Mouse (Mus musculus) forebrain, embryonic 10.5 days (tissue): ENCODE data around the gene Plekhg1. TPM values are rescaled to one million over a fixed set of nuclear protein-coding genes. Genes with fewer than 3 reads are reported as not detected.

Source experiments
- DNase-seq: peaks from one replicate; pipeline ENCODE4 v3.0.0-alpha.2; 2017; ENCODE audit warnings: low spot score; ENCODE audit errors: extremely low spot score
- H3K27ac ChIP-seq: fragments of 300-500 bp; sonication (generic); 2 replicates; pipeline ENCODE4 v1.5.1; 2016; ENCODE audit warnings: mild to moderate bottlenecking
- H3K27me3 ChIP-seq: fragments of 300-500 bp; sonication (generic); 2 replicates; pipeline ENCODE4 v1.6.1; 2016; ENCODE audit warnings: mild to moderate bottlenecking; ENCODE audit not compliant: poor library complexity, severe bottlenecking
- H3K36me3 ChIP-seq: fragments of 300-500 bp; sonication (generic); replicated peaks from 2 replicates; pipeline ENCODE4 v1.6.1; 2016; ENCODE audit warnings: mild to moderate bottlenecking, moderate library complexity
- H3K4me1 ChIP-seq: fragments of 300-500 bp; sonication (generic); 2 replicates; pipeline ENCODE4 v1.6.1; 2016
- H3K4me3 ChIP-seq: fragments of 300-500 bp; sonication (generic); 2 replicates; pipeline ENCODE4 v1.5.1; 2016; ENCODE audit warnings: mild to moderate bottlenecking, moderate library complexity
- H3K9me3 ChIP-seq: fragments of 300-500 bp; sonication (generic); 2 replicates; pipeline ENCODE4 v1.6.1; 2016; ENCODE audit warnings: mild to moderate bottlenecking, moderate library complexity
- WGBS: fragments of 180-500 bp; shearing (Covaris S2); methylation state at CpG from one replicate; pipeline ENCODE4 v1.1.7; 2016; 5-methylcytosine and 5-hydroxymethylcytosine counted together
- polyA plus RNA-seq: library from polyadenylated mRNA; unstranded; fragments of >200 nt; fragmentation: Nextera tagmentation; extraction: Ambion mirVana; gene quantifications from 2 replicates; pipeline ENCODE4 v1.2.1, GENCODE M21; 2016

Gene Plekhg1
- polyA plus RNA-seq, 1 experiment from 2014 or later: 12.0 TPM

DNA sequence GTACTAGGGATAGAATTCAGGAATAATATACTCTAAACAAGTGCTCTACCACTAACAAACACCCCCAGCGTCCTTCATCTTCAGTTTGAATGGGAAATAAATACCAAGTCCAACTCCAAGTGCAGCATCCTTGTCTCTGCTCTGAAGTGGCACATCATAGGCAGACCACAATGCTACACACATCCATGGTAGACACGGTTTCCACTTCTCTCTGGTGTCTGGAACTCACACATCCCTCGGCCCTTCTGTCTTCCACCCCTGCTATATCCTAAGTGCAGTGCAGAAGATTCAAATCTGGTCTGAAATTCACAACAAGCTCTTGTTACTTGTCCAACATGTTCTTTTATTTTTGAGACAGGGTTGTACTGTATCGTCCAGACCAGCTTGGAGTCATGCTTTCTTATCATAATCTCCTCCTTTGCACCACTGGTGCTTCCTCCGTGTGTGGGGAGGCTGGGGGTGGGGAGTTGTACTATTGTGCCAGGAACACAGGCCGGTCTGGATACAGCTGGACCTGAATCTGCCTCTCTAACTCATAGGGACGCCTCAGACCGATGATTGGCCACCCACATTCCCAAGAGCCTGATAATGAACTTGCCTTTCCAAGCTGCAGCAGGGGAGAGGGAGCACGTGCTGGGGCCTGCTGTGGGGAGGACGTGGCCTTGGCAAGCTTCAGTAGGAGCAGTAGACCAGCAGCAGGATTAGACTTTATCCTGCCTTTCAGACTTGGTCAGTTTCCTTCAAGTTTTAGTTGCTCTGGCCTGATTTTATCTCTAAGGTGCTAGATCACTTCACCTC, 70.5 kb downstream of the Plekhg1 start:
- 76% methylated on average over 10 of the region's 10 CpGs for WGBS

DNA sequence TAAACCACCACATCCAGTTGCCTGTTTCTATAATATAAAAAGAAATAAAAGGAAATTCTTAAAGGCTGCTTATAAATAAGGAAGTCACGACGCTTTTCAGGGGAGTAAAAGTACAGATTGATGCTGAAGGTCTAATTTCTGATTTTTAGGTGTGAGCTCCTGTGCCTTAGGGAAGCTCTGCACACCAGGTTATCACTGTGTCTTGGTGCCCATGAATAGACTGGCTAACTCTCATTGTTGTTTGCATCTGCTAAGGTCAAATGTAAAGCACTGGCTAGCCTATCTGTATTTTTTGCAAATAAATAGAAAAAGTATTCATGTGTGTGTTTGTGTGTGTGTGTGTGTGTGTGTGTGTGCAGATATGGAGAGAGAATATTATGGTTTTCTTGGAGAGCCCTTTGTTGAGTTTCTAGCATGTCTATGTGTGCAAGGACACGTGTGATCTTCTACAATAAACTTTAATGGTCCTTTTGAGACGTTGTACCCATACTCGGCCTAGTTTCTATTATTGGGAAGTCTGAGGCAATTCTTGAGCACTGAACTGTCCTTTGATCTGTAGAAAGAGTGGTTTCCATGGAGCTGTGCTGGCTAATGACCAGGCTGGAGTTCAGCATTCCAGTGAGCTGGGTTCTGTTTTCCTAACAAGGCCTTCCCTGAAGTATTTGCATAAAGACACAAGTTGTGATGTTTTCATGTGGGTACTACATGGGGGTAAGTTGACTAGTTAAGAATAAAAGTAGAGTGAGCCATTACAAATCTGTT, 79.0 kb downstream of the Plekhg1 start:
- peak overlapping the region; percentile 72 for H3K27ac ChIP-seq
- H3K36me3 ChIP-seq: no peaks in the 10 kb centered on the region
- H3K4me3 ChIP-seq: no peak overlapping the region
- no peaks in the 10 kb centered on the region for H3K27me3 ChIP-seq
- DNase-seq: peak; percentile 39
- H3K9me3 ChIP-seq: no peaks in the 10 kb centered on the region
- H3K4me1 ChIP-seq: peaks cover 33% of the 10 kb centered on the region
- WGBS: 46% methylated on average over 5 of the region's 5 CpGs

More for the DNA sequence above, 70.5 kb downstream of the Plekhg1 start:
- Histone ChIP-seq H3K9me3 (no peaks in the 10 kb centered on the region), H3K4me1 (0 out of 2 replicates have a peak, but pooled peaks cover 4% of the 10 kb centered on the region), H3K4me3 (no peak overlapping the region), H3K27ac (no peak overlapping the region), H3K36me3 (no peaks in the 10 kb centered on the region), H3K27me3 (no peaks in the 10 kb centered on the region)
- no peak for DNase-seq

DNA sequence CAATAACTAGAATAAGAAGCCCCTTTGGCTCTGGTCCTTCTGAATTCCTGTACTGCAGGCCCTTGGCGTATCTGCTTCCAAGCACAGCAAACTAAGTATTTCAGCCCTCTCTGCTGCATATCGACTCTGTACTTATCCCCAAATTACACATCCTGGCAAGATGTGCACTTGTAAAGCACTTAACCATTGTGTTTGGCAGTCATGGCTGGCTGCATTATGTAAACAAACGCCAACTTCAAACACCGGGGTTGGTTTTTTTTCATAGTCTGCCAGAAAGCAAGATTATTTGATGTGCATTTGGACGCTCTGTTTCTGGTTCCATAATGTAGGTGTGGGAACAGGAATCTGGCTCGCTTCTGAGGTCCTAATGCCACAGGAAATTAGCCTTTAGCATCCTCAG, 83.7 kb downstream of the Plekhg1 start:
- Histone ChIP-seq H3K4me1 (peaks cover 48% of the 10 kb centered on the region), H3K27me3 (no peaks in the 10 kb centered on the region), H3K36me3 (no peaks in the 10 kb centered on the region), H3K4me3 (no peak overlapping the region), H3K27ac (no peak overlapping the region), H3K9me3 (no peaks in the 10 kb centered on the region)
- WGBS: 87% methylated on average over 6 of the region's 6 CpGs
- DNase-seq: no peak

- Histone ChIP-seq H3K9me3 (no peaks in the 10 kb centered on the region), H3K4me1 (peaks cover 38% of the 10 kb centered on the region), H3K36me3 (no peaks in the 10 kb centered on the region), H3K27ac (no peak overlapping the region; the same call in 1 of the 2 replicates), H3K27me3 (no peaks in the 10 kb centered on the region), H3K4me3 (no peak overlapping the region)
- no peak for DNase-seq
- WGBS: 94% methylated on average over 6 of the region's 6 CpGs
These were observed 85.9 kb downstream of the Plekhg1 start for GRCm38 (mm10) chr10:3826043-3826442.

DNA sequence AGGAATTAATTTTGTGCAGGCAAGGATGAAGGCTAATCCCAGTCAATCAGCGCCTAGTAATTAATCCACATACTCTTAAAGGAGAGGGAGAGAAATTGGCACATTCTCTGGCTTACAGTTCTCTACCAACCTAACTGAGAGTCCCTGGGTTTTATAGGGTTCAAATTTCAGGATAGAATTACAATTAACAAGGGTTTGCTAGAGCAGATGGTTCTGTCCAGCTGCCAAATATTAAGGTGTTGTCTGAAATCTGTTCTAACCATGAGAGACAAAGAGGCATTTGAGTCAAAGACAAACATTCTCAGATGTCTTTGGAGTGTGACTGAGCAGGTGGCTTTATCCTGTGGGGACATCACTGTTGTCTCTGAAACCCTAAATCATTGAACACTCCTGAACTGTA, 87.2 kb downstream of the Plekhg1 start:
- H3K9me3 ChIP-seq: no peaks in the 10 kb centered on the region
- peaks cover 33% of the 10 kb centered on the region for H3K4me1 ChIP-seq
- no peaks in the 10 kb centered on the region for H3K27me3 ChIP-seq
- H3K36me3 ChIP-seq: no peaks in the 10 kb centered on the region
- H3K4me3 ChIP-seq: no peak overlapping the region
- DNase-seq: no peak
- WGBS: 27% methylated on average over 1 of the region's 1 CpGs
- 0 out of 2 replicates have a peak overlapping the region, but pooled peaks have one; percentile 9 for H3K27ac ChIP-seq

GRCm38 (mm10) chr10:3829472-3829871, 89.3 kb downstream of the Plekhg1 start:
- WGBS: 67% methylated on average over 5 of the region's 5 CpGs

GRCm38 (mm10) chr10:3830618-3831017, 90.5 kb downstream of the Plekhg1 start:
- peaks cover 37% of the 10 kb centered on the region for H3K4me1 ChIP-seq
- no peaks in the 10 kb centered on the region for H3K36me3 ChIP-seq
- H3K4me3 ChIP-seq: no peak overlapping the region
- H3K9me3 ChIP-seq: no peaks in the 10 kb centered on the region
- 100% methylated on average over 1 of the region's 1 CpGs for WGBS
- no peak for DNase-seq
- no peaks in the 10 kb centered on the region for H3K27me3 ChIP-seq
- H3K27ac ChIP-seq: no peak overlapping the region

More at GRCm38 (mm10) chr10:3829472-3829871, 89.3 kb downstream of the Plekhg1 start:
- Histone ChIP-seq H3K27me3 (no peaks in the 10 kb centered on the region), H3K4me1 (peaks cover 37% of the 10 kb centered on the region), H3K27ac (0 out of 2 replicates have a peak overlapping the region, but pooled peaks have one; percentile 20), H3K4me3 (no peak overlapping the region), H3K9me3 (no peaks in the 10 kb centered on the region), H3K36me3 (no peaks in the 10 kb centered on the region)
- no peak for DNase-seq

- Histone ChIP-seq H3K36me3 (no peaks in the 10 kb centered on the region), H3K27ac (0 out of 2 replicates have a peak overlapping the region, but pooled peaks have one; percentile 11), H3K9me3 (no peaks in the 10 kb centered on the region), H3K4me3 (no peak overlapping the region), H3K27me3 (no peaks in the 10 kb centered on the region), H3K4me1 (peaks cover 28% of the 10 kb centered on the region)
- 89% methylated on average over 11 of the region's 11 CpGs for WGBS
- DNase-seq: no peak
These were observed 91.6 kb downstream of the Plekhg1 start for GRCm38 (mm10) chr10:3831597-3832351.

DNA sequence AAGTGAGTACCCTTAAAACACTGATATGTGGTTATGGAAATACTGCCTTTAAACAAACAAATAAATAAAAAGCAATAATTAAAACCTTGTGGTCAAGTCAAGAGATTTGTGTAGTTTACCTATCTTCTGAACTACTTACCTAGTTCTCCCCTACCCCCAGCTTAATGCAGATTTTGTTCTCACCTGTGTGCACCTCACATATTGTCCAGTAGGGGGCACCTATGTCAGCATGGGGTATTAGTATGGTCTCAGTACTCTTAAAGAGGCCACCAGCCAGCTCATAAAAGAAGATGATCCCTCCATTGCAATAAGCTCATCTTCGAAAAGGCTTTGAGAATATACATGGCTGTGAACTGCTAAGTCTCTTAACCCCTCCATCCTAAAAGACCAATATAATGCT, 93.9 kb downstream of the Plekhg1 start:
- no peak for DNase-seq
- WGBS: 94% methylated on average over 1 of the region's 1 CpGs
- Histone ChIP-seq H3K9me3 (no peaks in the 10 kb centered on the region), H3K36me3 (no peaks in the 10 kb centered on the region), H3K4me3 (no peak overlapping the region), H3K27ac (no peak overlapping the region), H3K4me1 (peaks cover 15% of the 10 kb centered on the region), H3K27me3 (no peaks in the 10 kb centered on the region)

GRCm38 (mm10) chr10:3834678-3835077, 94.5 kb downstream of the Plekhg1 start:
- H3K27ac ChIP-seq: no peak overlapping the region
- 91% methylated on average over 7 of the region's 7 CpGs for WGBS
- H3K4me3 ChIP-seq: no peak overlapping the region
- H3K27me3 ChIP-seq: no peaks in the 10 kb centered on the region
- no peak for DNase-seq
- no peaks in the 10 kb centered on the region for H3K9me3 ChIP-seq
- peaks cover 9% of the 10 kb centered on the region for H3K4me1 ChIP-seq
- no peaks in the 10 kb centered on the region for H3K36me3 ChIP-seq

GRCm38 (mm10) chr10:3835616-3836015, 95.5 kb downstream of the Plekhg1 start:
- Histone ChIP-seq H3K27ac (no peak overlapping the region), H3K9me3 (no peaks in the 10 kb centered on the region), H3K4me3 (no peak overlapping the region), H3K4me1 (0 out of 2 replicates have a peak, but pooled peaks cover 4% of the 10 kb centered on the region), H3K36me3 (no peaks in the 10 kb centered on the region), H3K27me3 (no peaks in the 10 kb centered on the region)
- WGBS: 69% methylated on average over 10 of the region's 10 CpGs
- no peak for DNase-seq

DNA sequence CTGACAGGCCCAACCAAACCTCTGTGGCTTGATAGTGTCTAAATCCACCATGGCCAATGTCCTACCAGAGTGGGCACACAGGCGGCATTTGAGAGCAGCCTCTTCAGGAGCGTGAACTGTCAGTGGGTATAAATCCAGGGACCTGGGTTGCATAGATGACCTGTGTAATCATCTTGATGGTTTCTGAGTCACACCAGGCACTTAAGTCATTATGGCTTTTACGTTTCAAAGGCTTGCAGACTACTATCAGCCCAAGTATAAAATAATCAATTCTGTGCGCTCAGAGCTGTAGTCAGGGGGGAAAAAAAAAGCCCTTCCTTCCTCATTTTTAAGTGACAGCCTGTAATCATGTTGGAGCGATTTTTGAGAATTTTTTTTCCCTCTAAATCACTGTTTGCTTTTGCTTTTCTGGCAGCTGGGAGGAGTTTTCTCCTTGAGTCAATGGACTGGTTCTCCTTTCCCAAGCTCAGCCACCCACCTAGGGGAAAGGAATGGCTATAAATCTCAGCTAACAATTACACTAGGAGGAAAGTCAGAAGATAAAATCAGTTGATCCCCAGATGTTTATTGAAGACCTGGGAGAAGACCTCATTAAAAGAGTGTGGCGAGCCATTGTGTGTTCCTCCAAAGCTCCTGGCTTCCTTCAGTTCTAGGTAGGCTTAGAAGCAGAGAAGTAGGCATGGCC, 99.7 kb downstream of the Plekhg1 start:
- DNase-seq: no peak
- Histone ChIP-seq H3K4me3 (no peak overlapping the region), H3K9me3 (no peaks in the 10 kb centered on the region), H3K4me1 (no peaks in the 10 kb centered on the region), H3K36me3 (no peaks in the 10 kb centered on the region), H3K27ac (no peak overlapping the region), H3K27me3 (no peaks in the 10 kb centered on the region)
- 86% methylated on average over 6 of the region's 6 CpGs for WGBS
